Mouse (Mus musculus): ENCODE measurements around the gene Vamp2.

DNA sequence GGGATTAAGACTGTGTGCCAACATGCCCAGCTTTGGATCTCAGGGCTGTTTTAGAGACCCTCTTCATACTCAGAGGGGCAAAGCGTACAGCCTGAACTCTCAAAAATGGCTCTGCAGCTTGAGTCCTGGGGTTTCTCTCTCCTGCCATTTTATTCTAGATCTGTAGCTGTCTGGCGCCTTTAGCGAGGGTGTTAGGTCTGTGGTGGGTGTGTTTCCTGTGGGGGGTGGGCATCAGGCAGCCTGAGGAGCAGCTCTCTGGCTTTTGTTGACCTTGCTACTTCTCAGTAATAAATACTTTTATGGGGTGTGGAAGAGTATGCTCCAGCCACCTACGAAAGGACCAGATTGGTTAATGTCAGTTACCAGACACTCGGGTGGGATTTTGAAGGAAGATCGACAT, 10.2 kb upstream of the Vamp2 start:
- TF ChIP-seq POLR2A (IDR thresholded peaks at IDR 0.05; ENCODE audit: low read depth, low read length), result no peak
- no peak for TF ChIP-seq CTCF (IDR thresholded peaks at IDR 0.05; ENCODE audit: borderline replicate concordance, insufficient read depth, low read length)

Measured in embryonic fibroblast, embryonic 13.5 days (primary cell).